Mouse (Mus musculus) heart, postnatal 25 days (tissue): ENCODE results near the gene Fkbp2. TPM values are rescaled to one million over a fixed set of nuclear protein-coding genes. Genes with fewer than 3 reads are reported as not detected.

ENCODE experiments used
- total RNA-seq, 2 experiments: library from RNA; stranded (reverse); gene quantifications; 2 replicates each; pipeline ENCODE4 v1.2.3; 2021

The Fkbp2 gene
- total RNA-seq, 2 experiments from 2014 or later = 16.5 to 22.2 TPM

Other genes with a start within 250 kb of the Fkbp2 start
- 10 to 100 TPM; 17.2 to 19.0 TPM for gene Rps6ka4, start 139.9 kb downstream of the Fkbp2 start, total RNA-seq
- gene Ccdc88b, start 122.3 kb downstream of the Fkbp2 start, total RNA-seq = under 1 TPM; 0.55 to 0.73 TPM
- 10 to 100 TPM; 29.2 to 32.6 TPM for gene Trmt112, start 70.8 kb downstream of the Fkbp2 start, total RNA-seq
- 100 to 1,000 TPM; 722 to 748 TPM for gene Prdx5, start 70.4 kb downstream of the Fkbp2 start, total RNA-seq
- gene Esrra, start 58.7 kb downstream of the Fkbp2 start, total RNA-seq = 100 to 1,000 TPM; 146 to 156 TPM
- gene Catsperz, start 55.1 kb downstream of the Fkbp2 start, total RNA-seq = not detected
- gene Kcnk4, start 46.0 kb downstream of the Fkbp2 start, total RNA-seq = under 1 TPM; 0.20 to 0.36 TPM
- 10 to 100 TPM; 24.4 to 27.3 TPM for gene Bad, start 38.6 kb downstream of the Fkbp2 start, total RNA-seq
- gene Gpr137, start 38.0 kb downstream of the Fkbp2 start, total RNA-seq = 10 to 100 TPM; 35.0 to 38.8 TPM
- gene Ppp1r14b, start 5.5 kb downstream of the Fkbp2 start, total RNA-seq = 100 to 1,000 TPM in 1 of 2 experiments, 10 to 100 TPM in 1; 83.5 to 112 TPM
- 10 to 100 TPM; 15.6 to 17.7 TPM for gene Plcb3, start 4.0 kb downstream of the Fkbp2 start, total RNA-seq
- gene Vegfb, start 7.2 kb upstream of the Fkbp2 start, total RNA-seq = 100 to 1,000 TPM; 410 to 431 TPM
- 10 to 100 TPM; 48.2 to 56.1 TPM for gene Dnajc4, start 12.1 kb upstream of the Fkbp2 start, total RNA-seq
- 10 to 100 TPM; 26.9 to 27.9 TPM for gene Nudt22, start 15.6 kb upstream of the Fkbp2 start, total RNA-seq
- 10 to 100 TPM; 23.1 to 24.0 TPM for gene Trpt1, start 15.6 kb upstream of the Fkbp2 start, total RNA-seq
- gene Fermt3, start 39.0 kb upstream of the Fkbp2 start, total RNA-seq = 1 to 10 TPM; 4.4 to 4.7 TPM
- 100 to 1,000 TPM; 110 to 129 TPM for gene Stip1, start 59.5 kb upstream of the Fkbp2 start, total RNA-seq
- gene Macrod1, start 76.3 kb upstream of the Fkbp2 start, total RNA-seq = 100 to 1,000 TPM; 240 to 243 TPM
- gene Flrt1, start 125.2 kb upstream of the Fkbp2 start, total RNA-seq = 1 to 10 TPM; 1.1 to 1.4 TPM
- gene Otub1, start 225.8 kb upstream of the Fkbp2 start, total RNA-seq = 10 to 100 TPM; 74.7 to 82.3 TPM
- 100 to 1,000 TPM; 407 to 462 TPM for gene Cox8a, start 237.1 kb upstream of the Fkbp2 start, total RNA-seq